Mouse (Mus musculus): Measurements from ENCODE around the gene Zfp940. TPM values are rescaled to one million over a fixed set of nuclear protein-coding genes. Genes with fewer than 3 reads are reported as not detected.

Gene Zfp940
- polyA plus RNA-seq, 1 experiment from 2014 or later: 12.6 TPM

DNA sequence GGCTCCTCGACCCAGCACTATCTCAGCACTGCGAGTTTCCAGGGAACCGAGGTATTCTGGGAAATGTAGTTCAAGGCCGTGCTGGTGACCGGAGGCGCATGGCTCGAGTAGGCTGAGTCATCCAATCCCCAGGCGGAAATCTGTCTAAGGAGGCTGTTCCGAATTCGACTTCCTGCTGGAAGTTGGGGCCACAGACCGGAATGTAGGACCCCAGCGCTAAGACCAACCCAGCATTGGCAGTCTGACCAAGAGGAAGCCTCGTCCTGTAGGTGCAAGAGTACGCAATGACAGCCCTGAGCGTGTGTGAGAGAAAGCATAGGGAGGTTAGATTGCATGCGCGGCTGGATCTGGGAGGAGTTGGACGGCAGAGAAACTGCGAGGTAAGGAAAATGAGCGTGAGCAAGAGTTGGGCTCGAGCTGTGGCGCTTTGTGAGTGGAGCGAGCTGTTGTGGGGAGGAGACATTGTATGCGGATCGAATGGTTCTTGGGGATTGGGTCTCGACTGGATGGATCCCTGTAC, 37.5 kb downstream of the Zfp940 start, which contains the start of gene Zfp790:
Gene Zfp790, plus strand, starts transcription at position 205 of the 520 bp plus-strand sequence.
- Histone ChIP-seq H3K4me3 (replicated peaks; ENCODE audit: low read length) (peak within 1 kb of the TSS; percentile 44), H3K27ac (peak within 1 kb of the TSS; percentile 62), H3K9me3 (ENCODE audit: control insufficient read depth, low read length) (0 out of 2 replicates have a peak, but pooled peaks cover under 1% of the 10 kb centered on the region), H3K9ac (peak within 1 kb of the TSS; percentile 70), H3K4me2 (replicated peaks) (peak within 1 kb of the TSS; percentile 65), H3K27me3 (ENCODE audit: control insufficient read depth, insufficient read depth, low read length) (no peaks in the 10 kb centered on the region), H3K4me1 (replicated peaks; ENCODE audit: control insufficient read depth, insufficient read depth, low read length) (peaks cover 35% of the 10 kb centered on the region), H3K36me3 (replicated peaks; ENCODE audit: control insufficient read depth, insufficient read depth) (no peaks in the 10 kb centered on the region)
- WGBS: under 1% methylated on average over 26 of the region's 26 CpGs
- ATAC-seq (ENCODE audit: low FRiP score) (peak; percentile 94), DNase-seq (ENCODE audit: low spot score) (peak; percentile 94)

DNA sequence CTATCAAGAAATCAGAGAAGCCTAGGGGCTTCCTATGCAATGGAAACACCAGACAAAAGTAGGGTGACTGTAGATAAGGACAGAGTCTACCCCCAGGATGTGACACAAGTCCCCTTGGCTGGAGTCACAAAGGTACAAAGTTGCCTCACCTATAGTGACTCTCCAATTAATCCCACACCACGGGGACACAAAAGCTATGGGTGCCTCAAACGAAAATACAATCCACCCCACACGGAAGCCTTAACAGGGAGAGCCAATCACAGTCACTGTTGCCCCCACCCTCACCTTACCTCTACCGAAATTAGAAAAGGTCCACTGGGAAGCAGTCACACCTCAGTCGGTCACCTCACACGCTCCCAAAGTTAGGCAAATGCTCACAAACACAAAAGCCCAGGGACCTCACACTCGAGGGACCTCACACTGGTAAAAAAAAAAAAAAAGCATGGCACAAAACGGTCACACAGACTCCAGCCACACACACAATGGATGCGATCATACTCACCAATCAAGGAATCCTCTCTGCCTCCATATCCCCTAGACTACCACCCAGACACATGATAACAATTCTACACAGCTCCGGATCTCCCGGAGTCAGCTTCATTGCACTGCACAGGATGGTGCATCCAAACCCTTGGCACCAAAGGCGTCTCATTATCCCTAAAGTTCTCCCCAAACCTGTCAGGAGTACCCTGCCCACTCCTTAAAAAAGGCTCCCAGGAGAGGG, 38.2 kb downstream of the Zfp940 start:
- peak; percentile 60 for ATAC-seq (ENCODE audit: low FRiP score)
- Histone ChIP-seq H3K36me3 (replicated peaks; ENCODE audit: control insufficient read depth, insufficient read depth) (no peaks in the 10 kb centered on the region), H3K4me1 (replicated peaks; ENCODE audit: control insufficient read depth, insufficient read depth, low read length) (peaks cover 35% of the 10 kb centered on the region), H3K27me3 (ENCODE audit: control insufficient read depth, insufficient read depth, low read length) (no peaks in the 10 kb centered on the region), H3K9me3 (ENCODE audit: control insufficient read depth, low read length) (0 out of 2 replicates have a peak, but pooled peaks cover 6% of the 10 kb centered on the region), H3K4me2 (replicated peaks) (peak overlapping the region; percentile 65), H3K9ac (peak overlapping the region; percentile 70), H3K4me3 (replicated peaks; ENCODE audit: low read length) (peak overlapping the region; percentile 44), H3K27ac (peak overlapping the region; percentile 62)
- WGBS: 3% methylated on average over 12 of the region's 12 CpGs
- DNase-seq (ENCODE audit: low spot score): no peak

DNA sequence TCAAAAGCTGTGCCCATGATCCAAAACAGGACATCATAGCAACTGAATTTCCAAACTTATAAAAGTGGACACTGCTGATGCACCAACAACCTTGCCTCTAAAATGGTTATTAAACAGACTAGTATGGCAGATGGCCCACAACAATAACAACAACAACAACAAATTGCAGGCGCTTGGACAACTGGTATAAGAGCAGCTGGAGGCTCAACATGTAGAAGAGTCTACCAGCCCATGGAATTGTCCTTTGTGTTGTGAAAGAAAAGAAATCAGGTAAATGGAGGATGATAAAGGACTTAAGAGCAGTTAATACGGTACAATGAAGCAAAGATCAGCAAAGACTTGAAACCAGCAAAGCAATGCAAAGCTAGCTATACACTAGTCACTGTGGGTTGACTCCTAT, 39.1 kb downstream of the Zfp940 start:
- WGBS: 94% methylated on average over 2 of the region's 2 CpGs
- H3K9me3 ChIP-seq (ENCODE audit: control insufficient read depth, low read length): 0 out of 2 replicates have a peak, but pooled peaks cover 7% of the 10 kb centered on the region
- H3K36me3 ChIP-seq (replicated peaks; ENCODE audit: control insufficient read depth, insufficient read depth): no peaks in the 10 kb centered on the region
- DNase-seq (ENCODE audit: low spot score): no peak
- H3K4me1 ChIP-seq (replicated peaks; ENCODE audit: control insufficient read depth, insufficient read depth, low read length): peaks cover 32% of the 10 kb centered on the region
- peak overlapping the region; percentile 44 for H3K4me3 ChIP-seq (replicated peaks; ENCODE audit: low read length)
- no peaks in the 10 kb centered on the region for H3K27me3 ChIP-seq (ENCODE audit: control insufficient read depth, insufficient read depth, low read length)
- no peak overlapping the region for H3K9ac ChIP-seq
- H3K27ac ChIP-seq: no peak overlapping the region
- ATAC-seq (ENCODE audit: low FRiP score): no peak
- peak overlapping the region; percentile 65 for H3K4me2 ChIP-seq (replicated peaks)

DNA sequence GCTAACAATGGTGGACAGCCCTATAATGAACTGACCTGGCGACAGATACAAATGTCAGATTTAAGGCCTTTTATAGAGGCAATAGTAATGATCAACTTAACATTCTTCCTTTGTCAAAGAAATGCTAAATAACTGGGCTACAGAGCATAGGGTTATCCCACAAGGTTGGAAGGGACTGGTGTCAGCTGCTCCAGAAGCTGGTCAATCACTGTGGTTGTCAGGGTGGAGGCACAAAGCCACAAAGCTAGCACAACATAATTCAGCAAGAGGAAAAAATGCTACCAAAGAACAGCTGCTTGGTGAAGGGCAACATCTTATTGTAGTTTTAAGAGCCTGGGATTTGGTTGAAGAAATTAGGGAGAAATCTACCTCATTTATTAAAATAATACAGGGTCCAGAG, 41.2 kb downstream of the Zfp940 start:
- Histone ChIP-seq H3K4me2 (replicated peaks) (no peak overlapping the region), H3K27me3 (ENCODE audit: control insufficient read depth, insufficient read depth, low read length) (no peaks in the 10 kb centered on the region), H3K4me1 (replicated peaks; ENCODE audit: control insufficient read depth, insufficient read depth, low read length) (peaks cover 18% of the 10 kb centered on the region), H3K27ac (no peak overlapping the region), H3K9ac (no peak overlapping the region), H3K4me3 (replicated peaks; ENCODE audit: low read length) (no peak overlapping the region), H3K9me3 (ENCODE audit: control insufficient read depth, low read length) (0 out of 2 replicates have a peak, but pooled peaks cover 12% of the 10 kb centered on the region), H3K36me3 (replicated peaks; ENCODE audit: control insufficient read depth, insufficient read depth) (no peaks in the 10 kb centered on the region)
- no peak for ATAC-seq (ENCODE audit: low FRiP score)
- WGBS: 94% methylated on average over 1 of the region's 1 CpGs
- no peak for DNase-seq (ENCODE audit: low spot score)

DNA sequence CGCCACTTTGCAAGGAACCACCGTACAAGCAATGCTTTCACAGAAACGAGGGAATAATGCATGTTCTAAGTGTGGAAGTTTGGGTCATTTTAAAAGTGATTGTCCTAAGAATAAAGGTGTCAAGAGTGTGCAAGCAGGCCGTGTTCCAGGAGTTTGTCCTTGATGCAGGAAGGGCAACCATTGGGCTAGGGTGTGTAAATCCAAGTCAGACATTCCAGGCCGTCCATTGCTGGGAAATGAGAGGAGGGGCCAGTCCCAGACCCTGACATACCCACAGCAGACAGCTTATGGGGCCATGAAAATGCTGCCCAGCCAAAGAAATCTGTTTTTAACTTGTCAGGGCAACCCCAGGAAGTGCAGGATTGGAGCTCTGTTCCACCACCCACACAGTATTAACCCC, 46.4 kb downstream of the Zfp940 start:
- no peak for DNase-seq (ENCODE audit: low spot score)
- no peaks in the 10 kb centered on the region for H3K36me3 ChIP-seq (replicated peaks; ENCODE audit: control insufficient read depth, insufficient read depth)
- WGBS: 82% methylated on average over 5 of the region's 5 CpGs
- no peaks in the 10 kb centered on the region for H3K4me1 ChIP-seq (replicated peaks; ENCODE audit: control insufficient read depth, insufficient read depth, low read length)
- H3K27ac ChIP-seq: no peak overlapping the region
- no peaks in the 10 kb centered on the region for H3K27me3 ChIP-seq (ENCODE audit: control insufficient read depth, insufficient read depth, low read length)
- no peak for ATAC-seq (ENCODE audit: low FRiP score)
- no peak overlapping the region for H3K9ac ChIP-seq
- no peak overlapping the region for H3K4me2 ChIP-seq (replicated peaks)
- H3K4me3 ChIP-seq (replicated peaks; ENCODE audit: low read length): no peak overlapping the region
- 0 out of 2 replicates have a peak, but pooled peaks cover 12% of the 10 kb centered on the region for H3K9me3 ChIP-seq (ENCODE audit: control insufficient read depth, low read length)

DNA sequence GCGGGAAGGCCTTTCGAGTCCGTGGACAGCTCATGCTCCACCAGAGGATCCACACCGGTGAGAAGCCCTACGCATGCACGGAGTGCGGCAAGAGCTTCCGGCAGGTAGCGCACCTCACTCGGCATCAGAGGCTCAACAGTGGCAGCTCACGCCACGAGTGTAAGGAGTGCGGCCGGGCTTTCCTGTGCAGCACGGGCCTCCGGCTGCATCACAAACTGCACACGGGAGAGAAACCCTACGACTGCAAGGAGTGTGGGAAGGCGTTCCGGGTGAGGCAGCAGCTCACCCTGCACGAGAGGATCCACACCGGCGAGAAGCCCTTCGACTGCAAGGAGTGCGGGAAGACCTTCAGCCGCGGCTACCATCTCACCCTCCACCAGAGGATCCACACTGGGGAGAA, 60.6 kb downstream of the Zfp940 start:
- H3K4me2 ChIP-seq (replicated peaks): no peak overlapping the region
- peaks cover 10% of the 10 kb centered on the region for H3K9me3 ChIP-seq (ENCODE audit: control insufficient read depth, low read length)
- H3K36me3 ChIP-seq (replicated peaks; ENCODE audit: control insufficient read depth, insufficient read depth): peaks cover 66% of the 10 kb centered on the region
- H3K4me1 ChIP-seq (replicated peaks; ENCODE audit: control insufficient read depth, insufficient read depth, low read length): no peaks in the 10 kb centered on the region
- no peak overlapping the region for H3K9ac ChIP-seq
- ATAC-seq (ENCODE audit: low FRiP score) (no peak), DNase-seq (ENCODE audit: low spot score) (no peak)
- H3K27me3 ChIP-seq (ENCODE audit: control insufficient read depth, insufficient read depth, low read length): no peaks in the 10 kb centered on the region
- no peak overlapping the region for H3K27ac ChIP-seq
- WGBS: 32% methylated on average over 27 of the region's 27 CpGs
- H3K4me3 ChIP-seq (replicated peaks; ENCODE audit: low read length): no peak overlapping the region

DNA sequence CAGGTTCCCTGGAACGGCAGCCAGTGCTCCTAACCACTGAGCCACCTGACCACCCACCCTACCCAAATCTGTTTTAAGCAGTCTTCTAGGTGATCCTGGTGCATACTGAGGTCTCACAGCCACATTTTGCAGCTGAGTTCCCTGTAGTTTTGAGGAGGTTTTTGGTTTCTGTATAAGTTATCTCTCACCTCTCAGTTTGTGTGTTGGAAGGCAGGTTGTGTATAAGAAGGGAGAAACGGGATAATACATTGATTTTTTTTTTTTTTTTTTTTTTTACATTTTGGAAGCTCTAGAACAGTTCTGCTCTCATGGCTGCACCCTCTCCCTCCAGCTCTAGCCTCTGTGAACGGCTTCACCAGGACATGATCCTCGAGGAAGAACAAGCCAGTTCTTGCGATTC, 67.6 kb downstream of the Zfp940 start:
- Histone ChIP-seq H3K4me2 (replicated peaks) (peak overlapping the region; percentile 79), H3K27me3 (ENCODE audit: control insufficient read depth, insufficient read depth, low read length) (no peaks in the 10 kb centered on the region), H3K4me3 (replicated peaks; ENCODE audit: low read length) (peak overlapping the region; percentile 77), H3K4me1 (replicated peaks; ENCODE audit: control insufficient read depth, insufficient read depth, low read length) (peaks cover 16% of the 10 kb centered on the region), H3K9me3 (ENCODE audit: control insufficient read depth, low read length) (no peaks in the 10 kb centered on the region), H3K9ac (peak overlapping the region; percentile 85), H3K36me3 (replicated peaks; ENCODE audit: control insufficient read depth, insufficient read depth) (peaks cover 40% of the 10 kb centered on the region), H3K27ac (no peak overlapping the region)
- 82% methylated on average over 5 of the region's 5 CpGs for WGBS
- no peak for ATAC-seq (ENCODE audit: low FRiP score)
- no peak for DNase-seq (ENCODE audit: low spot score)

DNA sequence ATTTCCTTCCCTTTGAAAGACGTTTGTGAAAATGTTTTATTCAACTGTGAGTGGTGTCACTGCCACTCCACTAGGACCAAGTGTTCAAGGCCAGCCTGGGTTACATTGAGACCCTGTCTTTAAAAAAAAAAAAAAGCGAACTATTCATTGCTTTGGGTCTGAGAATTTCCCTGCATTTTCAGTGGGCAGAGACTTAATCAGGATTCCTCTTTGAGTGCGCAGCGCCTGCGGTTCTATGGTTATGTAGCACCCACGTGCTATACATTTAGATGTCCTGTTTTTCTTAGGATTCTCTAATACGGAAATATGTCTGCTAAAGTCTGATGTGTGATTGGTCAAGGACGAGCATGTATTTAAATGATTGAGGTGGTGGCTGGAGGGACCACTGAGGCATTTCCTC, 68.4 kb downstream of the Zfp940 start:
- Histone ChIP-seq H3K9me3 (ENCODE audit: control insufficient read depth, low read length) (no peaks in the 10 kb centered on the region), H3K36me3 (replicated peaks; ENCODE audit: control insufficient read depth, insufficient read depth) (peaks cover 38% of the 10 kb centered on the region), H3K27me3 (ENCODE audit: control insufficient read depth, insufficient read depth, low read length) (no peaks in the 10 kb centered on the region), H3K4me2 (replicated peaks) (peak overlapping the region; percentile 79), H3K4me1 (replicated peaks; ENCODE audit: control insufficient read depth, insufficient read depth, low read length) (peaks cover 16% of the 10 kb centered on the region), H3K27ac (no peak overlapping the region), H3K9ac (peak overlapping the region; percentile 85), H3K4me3 (replicated peaks; ENCODE audit: low read length) (peak overlapping the region; percentile 77)
- 56% methylated on average over 8 of the region's 8 CpGs for WGBS
- no peak for ATAC-seq (ENCODE audit: low FRiP score)
- DNase-seq (ENCODE audit: low spot score): no peak

DNA sequence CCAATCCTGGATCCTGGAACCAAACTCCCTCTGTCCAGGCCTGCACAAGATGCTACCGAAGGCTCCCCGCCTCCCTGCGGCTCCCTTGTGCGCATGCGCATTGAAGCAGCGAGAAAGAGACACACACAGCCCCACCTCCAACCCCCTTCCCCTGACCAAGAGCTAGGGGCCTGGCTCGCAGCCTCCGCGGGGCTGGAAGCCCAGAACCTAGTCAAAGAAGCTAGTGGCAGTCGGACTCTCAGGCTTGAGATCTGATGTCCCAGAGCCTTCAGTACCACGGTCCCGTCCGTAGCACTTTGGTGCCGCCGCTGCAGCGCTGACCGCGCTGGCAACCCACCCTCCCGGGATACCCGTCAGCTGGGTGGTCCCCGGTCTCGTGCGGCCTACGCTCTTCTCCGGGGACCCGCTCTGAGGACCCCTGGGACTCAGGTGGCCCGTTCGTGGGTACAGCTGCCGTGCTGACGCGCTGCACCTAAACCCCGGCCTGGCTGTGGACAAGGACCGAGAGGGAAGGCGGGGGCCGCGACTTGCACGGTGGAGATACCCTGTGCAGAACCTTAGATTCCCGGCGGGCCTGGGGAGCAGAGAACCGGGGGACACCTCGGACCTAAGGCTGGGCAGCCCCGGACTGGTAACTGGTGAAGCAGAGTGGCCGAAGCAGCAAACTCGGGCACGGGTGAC, 69.5 kb downstream of the Zfp940 start, which contains the start of gene Zfp30:
Gene Zfp30, plus strand, starts transcription at position 128 of the 681 bp plus-strand sequence.
- peaks cover 38% of the 10 kb centered on the region for H3K36me3 ChIP-seq (replicated peaks; ENCODE audit: control insufficient read depth, insufficient read depth)
- H3K27me3 ChIP-seq (ENCODE audit: control insufficient read depth, insufficient read depth, low read length): no peaks in the 10 kb centered on the region
- peak within 1 kb of the TSS; percentile 85 for H3K9ac ChIP-seq
- DNase-seq (ENCODE audit: low spot score) (peak; percentile 93), ATAC-seq (ENCODE audit: low FRiP score) (peak; percentile 95)
- under 1% methylated on average over 45 of the region's 45 CpGs for WGBS
- peak within 1 kb of the TSS; percentile 77 for H3K4me3 ChIP-seq (replicated peaks; ENCODE audit: low read length)
- peaks cover 16% of the 10 kb centered on the region for H3K4me1 ChIP-seq (replicated peaks; ENCODE audit: control insufficient read depth, insufficient read depth, low read length)
- no peaks in the 10 kb centered on the region for H3K9me3 ChIP-seq (ENCODE audit: control insufficient read depth, low read length)
- peak within 1 kb of the TSS; percentile 90 for H3K27ac ChIP-seq
- peak within 1 kb of the TSS; percentile 79 for H3K4me2 ChIP-seq (replicated peaks)
